Mouse (Mus musculus) liver, adult 2 months (tissue): ENCODE results near the gene Kmt2d. TPM values are rescaled to one million over a fixed set of nuclear protein-coding genes. Genes with fewer than 3 reads are reported as not detected.
"Not testable (repeated sequence)": the region's sequence is repeated elsewhere in the genome, so short reads cannot be mapped to it uniquely, and the experiment has no call there.

Source experiments
- DNase-seq: peaks from one replicate; pipeline ENCODE4 v3.0.0-alpha.2; 2011; ENCODE audit warnings: low read depth, low spot score; ENCODE audit errors: extremely low read depth
- H3K27ac ChIP-seq: fragments of 200-500 bp; replicated peaks from 2 replicates; pipeline ENCODE4 v1.5.1; 2012; ENCODE audit warnings: low read depth, mild to moderate bottlenecking, control low read depth, inconsistent platforms, low read length; ENCODE audit not compliant: insufficient read depth
- H3K27me3 ChIP-seq: fragments of 200-500 bp; 2 replicates; pipeline ENCODE4 v1.6.1; 2012; ENCODE audit warnings: mild to moderate bottlenecking, moderate library complexity, low read length, inconsistent platforms; ENCODE audit not compliant: control insufficient read depth, insufficient read depth
- H3K36me3 ChIP-seq: fragments of 200-500 bp; 2 replicates; pipeline ENCODE4 v1.6.1; 2012; ENCODE audit warnings: low read length, inconsistent platforms; ENCODE audit not compliant: control insufficient read depth, insufficient read depth
- H3K4me1 ChIP-seq: fragments of 200-500 bp; 2 replicates; pipeline ENCODE4 v1.6.1; 2011; ENCODE audit warnings: low read length; ENCODE audit not compliant: control insufficient read depth, insufficient read depth
- H3K4me3 ChIP-seq: fragments of 200-500 bp; 2 replicates; pipeline ENCODE4 v1.5.1; 2011; ENCODE audit warnings: low read depth, mild to moderate bottlenecking, control low read depth, low read length, moderate library complexity; ENCODE audit not compliant: insufficient read depth
- H3K79me2 ChIP-seq: fragments of 200-500 bp; 2 replicates; pipeline ENCODE4 v1.6.1; 2012; ENCODE audit warnings: inconsistent platforms, mild to moderate bottlenecking, low read length, moderate library complexity; ENCODE audit not compliant: control insufficient read depth, insufficient read depth
- H3K9ac ChIP-seq: fragments of 200-500 bp; 2 replicates; pipeline ENCODE4 v1.6.1; 2012; ENCODE audit warnings: low read depth, mild to moderate bottlenecking, control low read depth, inconsistent platforms, low read length
- CTCF ChIP-seq: fragments of 200-500 bp; IDR thresholded peaks from 2 replicates; pipeline ENCODE4 v1.5.1; 2011; ENCODE audit warnings: low read depth, low read length, control low read depth
- POLR2A ChIP-seq: fragments of 200-500 bp; IDR thresholded peaks from 2 replicates; pipeline ENCODE4 v1.6.1; 2011; ENCODE audit warnings: low read length, control low read depth; ENCODE audit not compliant: insufficient read depth; ENCODE audit errors: extremely low read depth
- WGBS: fragments of 180-500 bp; shearing (Covaris S2); methylation state at CpG from one replicate; pipeline ENCODE4 v1.1.7; 2018; 5-methylcytosine and 5-hydroxymethylcytosine counted together
- polyA plus RNA-seq: library from polyadenylated mRNA; depleted of rRNA; stranded (reverse); fragments of >200 nt; gene quantifications from 2 replicates; pipeline ENCODE4 v1.2.3, GENCODE M21; 2012; rRNA removed
- total RNA-seq: library from RNA; depleted of rRNA; stranded (reverse); fragments of >200 nt; gene quantifications from 2 replicates; pipeline ENCODE4 v1.2.3, GENCODE M21; 2014; rRNA removed

The Kmt2d gene
- total RNA-seq (6.6 and 10.1 TPM in 2 replicates), polyA plus RNA-seq (7.1 and 10.3 TPM in 2 replicates)

GRCm38 (mm10) chr15:98871070-98871915 lies at the start of gene Kmt2d:
Kmt2d (minus strand) TSS chr15:98871204.
- peaks cover 27% of the 10 kb centered on the region for H3K4me1 ChIP-seq
- DNase-seq = no peak
- peak within 1 kb of the TSS; percentile 87 for H3K4me3 ChIP-seq

GRCm38 (mm10) chr15:98918499-98918895 lies 47.5 kb upstream of the Kmt2d start:
- H3K36me3 ChIP-seq, H3K27me3 ChIP-seq, H3K79me2 ChIP-seq, DNase-seq: not testable (repeated sequence)
- 10% methylated on average over 8 of the region's 8 CpGs for WGBS
- Histone ChIP-seq H3K4me1 (peaks cover 19% of the 10 kb centered on the region), H3K9ac (peak overlapping the region; percentile 57), H3K4me3 (peak overlapping the region; percentile 50), H3K27ac (peak overlapping the region; percentile 53)

More at GRCm38 (mm10) chr15:98871070-98871915, at the start of gene Kmt2d:
- under 1% methylated on average over 88 of the region's 94 CpGs for WGBS
- peak within 1 kb of the TSS; percentile 98 for H3K27ac ChIP-seq
- H3K9ac ChIP-seq = peak within 1 kb of the TSS; percentile 95
- H3K36me3 ChIP-seq = peaks cover 3% of the 10 kb centered on the region
- no peaks in the 10 kb centered on the region for H3K27me3 ChIP-seq
- TF ChIP-seq CTCF (no peak), POLR2A (no peak)
- H3K79me2 ChIP-seq = peaks cover 39% of the 10 kb centered on the region

GRCm38 (mm10) chr15:98917538-98918498 lies 46.8 kb upstream of the Kmt2d start, which contains the start of gene Lmbr1l:
Lmbr1l (minus strand) TSS chr15:98918231.
- under 1% methylated on average over 82 of the region's 82 CpGs for whole genome bisulfite sequencing
- H3K79me2 ChIP-seq = peaks cover 9% of the 10 kb centered on the region; the same call in 1 of the 2 replicates
- H3K27ac ChIP-seq = peak within 1 kb of the TSS; percentile 88
- TF ChIP-seq CTCF (no peak), POLR2A (peak; percentile 88; the same call in 1 of the 2 replicates)
- H3K4me3 ChIP-seq = peak within 1 kb of the TSS; percentile 87
- DNase-seq = peak; percentile 98
- H3K36me3 ChIP-seq = peaks cover under 1% of the 10 kb centered on the region; the same call in 1 of the 2 replicates
- H3K27me3 ChIP-seq = no peaks in the 10 kb centered on the region
- peaks cover 16% of the 10 kb centered on the region for H3K4me1 ChIP-seq
- peak within 1 kb of the TSS; percentile 90 for H3K9ac ChIP-seq

GRCm38 (mm10) chr15:98917091-98917490 lies 46.1 kb upstream of the Kmt2d start:
- H3K27ac ChIP-seq = peak overlapping the region; percentile 88
- peak overlapping the region; percentile 87 for H3K4me3 ChIP-seq
- H3K4me1 ChIP-seq = peaks cover 12% of the 10 kb centered on the region
- peaks cover 3% of the 10 kb centered on the region; the same call in 1 of the 2 replicates for H3K36me3 ChIP-seq
- no peak for TF ChIP-seq POLR2A
- TF ChIP-seq CTCF = no peak
- H3K9ac ChIP-seq = peak overlapping the region; percentile 90
- 0% methylated on average over 14 of the region's 14 CpGs for WGBS
- no peaks in the 10 kb centered on the region for H3K27me3 ChIP-seq
- H3K79me2 ChIP-seq = peaks cover 9% of the 10 kb centered on the region; the same call in 1 of the 2 replicates
- peak; percentile 46 for DNase-seq

- H3K4me3 ChIP-seq = no peak overlapping the region
- H3K9ac ChIP-seq = no peak overlapping the region
- peaks cover 11% of the 10 kb centered on the region for H3K4me1 ChIP-seq
- WGBS = 66% methylated on average over 4 of the region's 4 CpGs
- peaks cover 9% of the 10 kb centered on the region; the same call in 1 of the 2 replicates for H3K79me2 ChIP-seq
- DNase-seq = peak; percentile 67
- TF ChIP-seq CTCF = no peak
- no peak for TF ChIP-seq POLR2A
- H3K36me3 ChIP-seq = peaks cover 5% of the 10 kb centered on the region; the same call in 1 of the 2 replicates
- no peak overlapping the region for H3K27ac ChIP-seq
- H3K27me3 ChIP-seq = no peaks in the 10 kb centered on the region
Measured at GRCm38 (mm10) chr15:98916016-98916415, 45.0 kb upstream of the Kmt2d start.
